Mouse (Mus musculus) C2C12 (cell line): ENCODE measurements at regions not wholly inside any gene's neighbourhood (a gene's known extent, or its start where the extent isn't known, plus 50 kb on each side); places are given as distances from the start of the nearest gene placed in this dataset.

ENCODE experiments used
- CTCF ChIP-seq: IDR thresholded peaks from one replicate; pipeline ENCODE4 v1.5.1; 2011; ENCODE audit not compliant: control insufficient read depth, insufficient read depth, insufficient read length
- MYOG ChIP-seq: IDR thresholded peaks from one replicate; pipeline ENCODE4 v1.6.1; 2011; ENCODE audit not compliant: control insufficient read depth, insufficient read length; ENCODE audit errors: extremely low read depth

- no peak for TF ChIP-seq MYOG
- no peak for TF ChIP-seq CTCF
Observed at GRCm38 (mm10) chr5:106207706-106208105, 250.3 kb downstream of the Barhl2 start.
